Mouse (Mus musculus) WW6 (cell line): ENCODE data around the gene Inafm2.

Experiments
- DNase-seq: peaks from one replicate; pipeline ENCODE4 v3.0.0-alpha.2; 2013; ENCODE audit warnings: low read depth, low spot score

The Inafm2 gene

DNA sequence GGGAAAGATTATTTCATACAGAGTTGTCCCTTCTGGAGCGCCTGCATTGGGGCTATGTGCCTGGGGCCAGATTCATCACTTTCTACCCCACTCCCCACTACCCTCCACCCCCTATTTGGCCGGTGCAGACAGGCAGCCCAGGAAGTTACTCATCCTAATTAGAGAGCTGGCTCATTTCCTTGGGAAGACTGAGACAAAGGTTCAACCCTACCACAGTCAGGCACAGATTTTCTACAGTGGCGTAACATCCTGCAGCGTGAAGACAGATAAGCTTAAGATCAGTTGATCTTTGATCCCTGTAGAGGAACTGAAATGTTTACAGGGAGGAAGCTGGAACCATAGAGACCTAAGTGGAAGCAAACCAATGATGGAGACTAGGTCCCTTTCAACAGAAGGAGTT, 36.7 kb downstream of the Inafm2 start:
- no peak for DNase-seq

DNA sequence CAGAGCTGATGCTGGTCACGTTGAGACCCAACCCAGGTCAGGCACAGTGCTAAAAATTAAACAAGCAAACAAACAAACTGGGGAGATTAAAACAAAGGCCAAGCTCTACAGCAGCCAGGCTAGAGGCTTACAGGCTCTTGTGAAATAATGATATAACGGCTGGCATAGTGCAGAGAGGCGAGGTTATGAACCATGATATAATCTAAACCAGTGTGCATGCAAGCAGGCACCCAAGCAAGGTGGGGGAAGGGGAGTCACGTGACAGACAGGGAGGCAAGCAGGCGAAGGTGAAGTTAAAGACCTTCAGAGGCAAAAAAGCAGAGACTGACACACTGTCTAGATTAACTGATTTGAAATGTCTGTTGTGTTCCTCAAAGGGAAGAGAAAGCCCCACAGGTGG, 37.5 kb downstream of the Inafm2 start:
- DNase-seq = no peak

DNA sequence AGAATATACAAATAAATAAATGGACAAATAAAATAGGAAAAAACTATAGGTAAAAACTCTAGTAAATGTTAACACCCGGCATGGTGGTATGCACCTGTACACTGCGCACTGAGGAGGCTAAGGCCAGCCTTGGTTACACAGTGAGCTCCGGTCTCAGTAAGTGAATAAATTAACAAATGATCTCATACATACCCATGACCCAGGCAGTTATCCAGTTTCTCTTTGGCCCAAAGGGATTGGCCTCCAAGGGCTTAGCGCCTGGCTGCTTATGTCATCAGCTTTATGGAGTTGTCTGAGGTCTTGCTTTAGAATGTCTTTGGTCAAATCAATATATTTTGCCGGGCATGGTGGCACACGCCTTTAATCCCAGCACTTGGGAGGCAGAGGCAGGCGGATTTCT, 38.1 kb downstream of the Inafm2 start:
- DNase-seq = no peak

DNA sequence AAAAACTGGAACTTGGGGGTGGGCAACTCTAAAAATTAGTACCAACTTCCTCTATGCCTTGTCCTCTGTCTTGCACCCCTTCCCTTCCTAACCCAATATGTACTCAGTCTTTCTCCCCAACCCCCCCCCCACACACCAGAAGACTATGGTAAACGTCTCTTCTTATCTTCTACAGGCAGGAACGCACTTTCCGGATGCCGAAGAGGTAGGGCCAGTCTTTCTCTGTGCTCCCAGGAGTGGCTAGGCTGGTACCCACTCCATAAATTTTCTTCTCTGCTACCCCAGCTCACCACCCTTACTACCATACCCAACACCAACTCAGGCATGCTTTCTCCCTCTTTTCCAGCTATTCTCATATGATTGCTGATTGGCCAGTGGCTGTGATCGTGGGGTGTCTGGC, 41.0 kb downstream of the Inafm2 start:
- DNase-seq = no peak

DNA sequence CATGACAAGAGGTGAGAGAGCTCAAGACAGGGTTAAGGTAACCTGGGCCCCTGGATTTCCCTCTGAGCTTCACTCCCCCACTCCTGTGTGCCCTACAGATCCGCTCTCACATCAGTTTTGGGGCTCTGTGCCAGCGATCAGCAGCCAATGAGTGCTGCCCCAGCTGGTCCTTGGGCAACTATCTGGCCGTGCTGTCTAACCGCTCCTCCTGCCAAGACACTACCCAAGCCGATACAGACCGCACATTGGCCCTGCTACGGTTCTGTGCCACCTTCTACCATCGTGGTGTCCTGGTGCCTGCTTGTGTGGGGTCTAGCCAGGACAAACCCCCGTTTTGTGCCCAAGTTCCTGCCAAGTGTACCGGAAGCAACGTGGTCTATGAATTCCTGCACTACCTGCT, 43.9 kb downstream of the Inafm2 start:
- DNase-seq = no peak

DNA sequence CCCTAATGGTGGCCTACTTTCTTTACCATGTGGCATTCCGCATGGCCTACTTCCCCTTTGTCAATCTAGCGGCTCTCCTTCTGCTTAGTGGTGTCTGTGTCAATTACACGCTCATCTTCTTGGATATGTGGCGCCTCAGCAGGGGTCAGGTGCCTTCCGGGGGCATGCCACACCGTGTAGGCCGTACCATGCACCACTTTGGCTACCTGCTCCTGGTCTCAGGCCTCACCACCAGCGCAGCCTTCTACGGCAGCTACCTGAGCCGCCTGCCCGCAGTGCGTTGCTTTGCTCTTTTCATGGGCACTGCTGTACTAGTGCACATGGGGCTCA, 44.6 kb downstream of the Inafm2 start:
- DNase-seq = no peak

DNA sequence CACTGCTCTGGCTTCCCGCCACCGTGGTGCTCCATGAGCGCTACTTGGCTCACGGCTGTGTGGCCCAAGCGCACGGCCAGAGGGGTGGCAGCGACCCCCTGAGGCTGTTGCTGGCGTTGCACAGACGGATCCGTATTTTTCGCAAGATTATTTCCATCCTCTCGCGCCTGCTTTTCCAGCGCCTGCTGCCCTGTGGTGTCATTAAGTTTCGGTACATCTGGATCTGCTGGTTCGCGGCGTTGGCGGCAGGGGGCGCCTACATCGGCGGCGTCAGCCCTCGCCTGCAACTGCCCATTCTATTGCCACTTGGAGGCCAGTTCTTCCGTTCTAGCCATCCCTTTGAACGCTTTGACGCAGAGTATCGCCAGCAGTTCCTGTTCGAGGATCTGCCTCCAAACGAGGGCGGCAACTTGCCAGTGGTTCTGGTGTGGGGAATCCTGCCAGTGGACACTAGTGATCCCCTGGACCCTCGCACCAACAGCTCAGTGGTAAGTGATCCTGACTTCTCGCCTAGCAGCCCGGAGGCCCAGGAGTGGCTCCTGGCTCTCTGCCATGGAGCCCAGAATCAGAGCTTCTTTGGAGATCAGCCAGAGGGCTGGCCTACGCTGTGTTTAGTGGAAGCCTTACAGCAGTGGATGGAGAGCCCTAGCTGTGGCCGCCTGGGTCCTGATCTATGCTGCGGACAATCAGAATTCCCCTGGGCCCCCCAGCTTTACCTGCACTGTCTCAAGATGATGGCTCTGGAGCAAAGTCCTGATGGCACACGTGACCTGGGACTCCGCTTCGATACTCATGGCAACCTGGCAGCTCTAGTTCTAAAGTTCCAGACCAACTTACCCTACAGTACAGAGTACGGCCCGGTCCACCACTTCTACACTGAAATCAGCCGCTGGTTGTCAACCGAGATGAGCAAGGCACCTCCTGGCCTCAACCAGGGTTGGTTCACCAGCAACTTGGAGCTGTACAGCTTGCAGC, 45.3 kb downstream of the Inafm2 start:
- peak; percentile 80 for DNase-seq

DNA sequence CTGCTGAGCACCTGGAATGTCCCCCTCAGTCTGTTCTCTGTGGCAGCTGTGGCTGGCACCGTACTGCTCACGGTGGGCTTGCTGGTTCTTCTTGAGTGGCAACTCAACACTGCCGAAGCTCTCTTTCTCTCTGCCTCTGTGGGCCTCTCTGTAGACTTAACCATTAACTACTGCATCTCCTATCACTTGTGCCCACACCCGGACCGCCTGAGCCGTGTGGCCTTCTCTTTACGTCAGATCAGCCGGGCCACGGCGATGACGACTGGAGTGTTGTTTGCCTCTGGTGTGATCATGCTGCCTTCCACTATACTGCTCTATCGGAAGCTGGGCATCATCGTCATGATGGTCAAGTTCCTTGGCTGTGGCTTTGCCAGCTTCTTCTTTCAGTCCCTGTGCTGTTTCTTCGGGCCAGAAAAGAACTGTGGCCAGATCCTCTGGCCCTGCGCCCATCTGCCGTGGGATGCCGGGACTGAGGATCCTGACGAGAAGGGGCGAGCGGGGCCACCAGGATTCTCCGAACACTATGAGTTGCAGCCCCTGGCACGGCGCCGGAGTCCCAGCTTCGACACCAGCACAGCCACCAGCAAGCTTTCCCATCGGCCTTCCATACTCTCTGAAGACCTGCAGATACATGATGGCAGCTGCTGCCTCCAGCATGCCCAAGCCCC, 46.2 kb downstream of the Inafm2 start:
- DNase-seq = no peak

DNA sequence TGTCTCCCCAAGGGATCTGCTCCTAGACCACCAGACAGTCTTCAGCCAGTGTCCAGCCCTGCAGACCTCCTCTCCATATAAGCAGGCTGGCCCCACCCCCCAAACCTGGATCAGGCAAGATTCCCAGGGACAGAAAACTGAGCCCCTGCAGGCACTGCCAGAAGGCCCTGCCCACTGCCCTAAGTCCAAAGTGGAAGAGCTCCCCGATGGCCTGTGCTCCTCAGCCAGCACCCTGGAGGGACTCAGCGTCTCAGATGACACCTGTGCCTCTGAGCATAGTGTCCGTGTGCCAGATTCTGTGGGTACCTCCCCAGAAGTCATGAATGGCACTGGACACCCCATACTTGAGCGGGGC, 46.7 kb downstream of the Inafm2 start:
- no peak for DNase-seq

DNA sequence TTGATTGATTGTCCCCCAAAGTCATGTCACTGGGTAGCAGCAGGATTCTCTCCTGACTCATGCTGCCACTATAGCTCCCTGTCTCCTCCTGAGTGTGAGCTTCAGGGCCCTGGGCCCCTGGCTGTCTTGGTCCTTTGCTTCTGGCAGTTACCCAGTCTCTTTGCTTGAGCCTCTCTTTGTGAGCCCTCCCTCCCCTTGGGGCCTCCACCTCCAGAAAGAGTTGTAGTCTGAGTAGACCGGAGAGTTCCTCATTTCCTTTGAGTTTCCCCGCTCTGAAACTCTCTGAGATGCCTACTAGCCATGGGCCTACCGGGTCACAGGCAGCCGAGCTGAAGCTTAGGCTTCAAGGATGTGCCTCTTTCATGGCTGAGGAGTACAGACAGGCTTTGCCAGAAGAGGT, 48.1 kb downstream of the Inafm2 start:
- no peak for DNase-seq
